Mouse (Mus musculus) myocyte (in vitro differentiated cells): ENCODE measurements at regions not wholly inside any gene's neighbourhood (a gene's known extent, or its start where the extent isn't known, plus 50 kb on each side); places are given as distances from the start of the nearest gene placed in this dataset.

Experiments used
- CEBPB ChIP-seq: IDR thresholded peaks from 2 replicates; pipeline ENCODE4 v1.6.1; 2011; ENCODE audit warnings: mild to moderate bottlenecking, moderate library complexity; ENCODE audit not compliant: poor library complexity, insufficient read depth, severe bottlenecking
- MAX ChIP-seq: IDR thresholded peaks from one replicate; pipeline ENCODE4 v1.6.1; 2011; ENCODE audit warnings: low read depth, mild to moderate bottlenecking, control low read depth
- MYOD1 ChIP-seq, 3 experiments: IDR thresholded peaks; one replicate each; pipeline ENCODE4 v1.6.1; 2011; ENCODE audit warnings: control low read depth in 2 of 3, low read depth in 2 of 3, mild to moderate bottlenecking in 2 of 3, moderate library complexity in 1 of 3; ENCODE audit not compliant: insufficient read length in 2 of 3, control insufficient read depth in 1 of 3
- MYOG ChIP-seq, 3 experiments: IDR thresholded peaks; one replicate each; pipeline ENCODE4 v1.6.1; 2011; ENCODE audit warnings: control low read depth in 2 of 3, low read depth in 2 of 3, mild to moderate bottlenecking in 2 of 3; ENCODE audit not compliant: insufficient read length in 2 of 3, control insufficient read depth in 1 of 3, insufficient read depth in 1 of 3
- POLR2A ChIP-seq: IDR thresholded peaks from one replicate; pipeline ENCODE4 v1.6.1; 2011; ENCODE audit warnings: low read depth, mild to moderate bottlenecking, control low read depth, moderate library complexity; ENCODE audit not compliant: insufficient read length
- USF1 ChIP-seq: IDR thresholded peaks from one replicate; pipeline ENCODE4 v1.6.1; 2011; ENCODE audit warnings: low read depth, mild to moderate bottlenecking, control low read depth, moderate library complexity

GRCm38 (mm10) chr8:10927187-10927586, 81.1 kb downstream of the Irs2 start:
- no peak for TF ChIP-seq CEBPB
- no peak for TF ChIP-seq USF1
- no peak for TF ChIP-seq MYOG (IDR thresholded peaks at IDR 0.05; ENCODE audit: control insufficient read depth in 1 of 3, insufficient read depth in 1 of 3, insufficient read length in 2 of 3, low read depth in 2 of 3)
- TF ChIP-seq MYOD1 (IDR thresholded peaks at IDR 0.05; ENCODE audit: control insufficient read depth in 1 of 3, insufficient read length in 2 of 3, low read depth in 2 of 3) = no peak
- TF ChIP-seq POLR2A = no peak
- TF ChIP-seq MAX = no peak
